Mouse (Mus musculus): ENCODE results near the gene Atf3. TPM values are rescaled to one million over a fixed set of nuclear protein-coding genes. Genes with fewer than 3 reads are reported as not detected.
A peak's percentile ranks its signal among the peaks of the same experiment; 100 is the strongest.

Gene Atf3
- polyA plus RNA-seq, 1 experiment from 2014 or later, result 1.4 TPM

DNA sequence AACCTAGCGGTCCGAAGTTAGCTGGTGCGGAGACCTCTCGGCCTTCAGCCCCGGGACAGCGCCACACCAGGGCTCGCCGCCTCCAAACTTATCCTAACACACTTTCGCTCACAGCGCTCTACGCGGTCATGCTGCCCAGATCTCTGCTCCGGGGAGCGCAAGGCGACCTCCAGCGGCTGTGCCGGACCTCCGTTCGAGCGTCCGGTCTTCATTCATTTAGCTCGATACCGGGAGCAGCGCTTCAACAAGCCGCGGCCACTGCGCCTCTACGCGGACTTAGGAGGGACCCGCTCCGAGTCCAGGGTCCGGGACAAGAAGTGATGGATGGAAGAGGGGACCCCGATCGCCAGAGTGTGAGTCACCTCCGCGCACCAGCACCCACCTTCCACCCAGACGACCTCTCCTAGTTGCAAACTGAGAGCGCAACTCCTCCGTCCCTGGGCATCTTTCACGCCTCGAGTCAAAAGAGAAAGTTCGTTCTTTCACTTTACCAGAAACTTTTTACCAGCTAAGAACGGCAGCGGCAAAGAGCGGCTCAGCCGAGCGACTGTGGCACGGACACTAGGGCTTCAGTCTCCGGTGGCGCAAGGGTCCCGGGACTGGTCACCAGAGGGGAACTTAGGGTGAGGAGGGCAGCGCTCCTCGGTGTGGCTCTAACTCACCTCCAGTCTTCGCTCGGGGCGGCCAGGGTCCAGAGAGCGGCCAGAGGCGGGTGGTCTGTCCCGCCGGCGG is 35.2 kb downstream of the Atf3 start:
- Histone ChIP-seq H3K27ac (ENCODE audit: low read depth, low read length) (no peak overlapping the region), H3K9me3 (ENCODE audit: control insufficient read depth, low read length) (no peaks in the 10 kb centered on the region), H3K36me3 (ENCODE audit: control insufficient read depth, insufficient read depth, low read length) (no peaks in the 10 kb centered on the region), H3K9ac (ENCODE audit: low read depth, low read length) (peak overlapping the region; percentile 19; the same call in 1 of the 2 replicates), H3K4me1 (replicated peaks; ENCODE audit: control insufficient read depth, insufficient read depth, low read length) (peaks cover 17% of the 10 kb centered on the region), H3K4me2 (replicated peaks; ENCODE audit: low read depth, low read length) (peak overlapping the region; percentile 94), H3K27me3 (ENCODE audit: control insufficient read depth, insufficient read depth, low read length) (peaks cover 69% of the 10 kb centered on the region), H3K4me3 (ENCODE audit: low read depth, low read length) (peak overlapping the region; percentile 45)
- peak; percentile 20; the same call in 1 of the 2 replicates for ATAC-seq (ENCODE audit: low FRiP score)
- under 1% methylated on average over 61 of the region's 61 CpGs for WGBS
- peak; percentile 70 for DNase-seq (ENCODE audit: low spot score)

DNA sequence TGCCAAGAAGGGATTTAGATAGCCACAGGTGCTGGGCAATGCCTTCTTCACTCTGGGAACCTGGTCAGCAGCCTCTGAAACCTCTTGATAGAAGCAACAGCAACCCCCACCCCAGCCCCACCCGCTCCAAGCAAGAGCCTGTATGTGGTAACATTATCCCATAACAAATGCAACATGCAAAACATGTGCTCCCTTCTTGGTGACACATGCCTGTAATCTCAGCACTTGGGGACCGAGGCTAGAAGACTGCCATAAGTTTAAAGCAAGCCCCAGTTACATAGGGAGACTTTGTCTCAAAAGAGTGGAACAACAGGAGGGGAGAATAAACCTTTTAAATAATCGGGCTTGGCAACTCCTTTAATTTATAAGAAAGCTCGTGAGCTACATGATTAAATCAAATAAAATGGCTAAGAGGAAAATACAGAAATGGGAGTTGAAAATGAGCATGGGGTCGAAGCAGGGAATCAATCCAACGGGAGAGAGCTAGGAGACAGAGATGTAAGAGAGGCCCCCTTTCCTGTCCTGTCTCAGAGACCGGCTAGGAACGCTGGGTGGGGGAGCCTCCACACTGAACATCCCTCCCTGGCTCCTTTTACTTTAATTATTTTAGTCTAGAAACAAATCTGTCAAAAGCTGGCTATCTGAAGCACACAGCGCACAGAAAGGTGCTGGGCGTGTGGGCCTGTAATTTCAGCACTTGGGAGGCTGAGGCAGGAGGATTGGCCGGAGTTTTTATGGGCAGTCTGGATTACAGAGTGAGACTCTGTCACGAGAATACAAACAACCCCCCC is 36.2 kb downstream of the Atf3 start:
- H3K27ac ChIP-seq (ENCODE audit: low read depth, low read length), result no peak overlapping the region
- H3K27me3 ChIP-seq (ENCODE audit: control insufficient read depth, insufficient read depth, low read length), result peaks cover 60% of the 10 kb centered on the region
- H3K4me1 ChIP-seq (replicated peaks; ENCODE audit: control insufficient read depth, insufficient read depth, low read length), result peaks cover 17% of the 10 kb centered on the region
- H3K9ac ChIP-seq (ENCODE audit: low read depth, low read length), result no peak overlapping the region
- no peaks in the 10 kb centered on the region for H3K36me3 ChIP-seq (ENCODE audit: control insufficient read depth, insufficient read depth, low read length)
- no peak overlapping the region for H3K4me3 ChIP-seq (ENCODE audit: low read depth, low read length)
- DNase-seq (ENCODE audit: low spot score), result no peak
- H3K4me2 ChIP-seq (replicated peaks; ENCODE audit: low read depth, low read length), result peak overlapping the region; percentile 94; the same call in 1 of the 2 replicates
- no peak for ATAC-seq (ENCODE audit: low FRiP score)
- H3K9me3 ChIP-seq (ENCODE audit: control insufficient read depth, low read length), result no peaks in the 10 kb centered on the region
- 45% methylated on average over 12 of the region's 12 CpGs for WGBS

DNA sequence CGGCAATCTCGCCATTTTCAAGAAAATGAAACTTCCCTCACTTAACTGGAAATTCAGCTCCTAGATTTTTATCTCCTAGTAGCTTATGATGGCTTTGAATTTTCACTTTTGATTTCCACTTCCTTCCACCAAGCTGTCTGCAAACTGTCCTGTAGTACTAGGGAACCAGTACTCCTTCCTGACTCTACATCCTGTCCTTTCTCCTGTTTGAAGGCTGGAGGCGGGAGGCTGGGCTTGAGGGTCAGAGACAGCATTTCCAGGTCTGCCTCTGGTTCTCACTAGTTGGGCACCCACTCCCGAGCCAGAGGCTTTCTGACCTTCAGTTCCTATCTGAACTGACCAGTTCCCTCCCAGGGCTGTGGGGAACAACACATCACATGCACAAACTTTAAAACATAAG is 37.4 kb downstream of the Atf3 start:
- Histone ChIP-seq H3K36me3 (ENCODE audit: control insufficient read depth, insufficient read depth, low read length) (no peaks in the 10 kb centered on the region), H3K4me3 (ENCODE audit: low read depth, low read length) (no peak overlapping the region), H3K4me2 (replicated peaks; ENCODE audit: low read depth, low read length) (no peak overlapping the region), H3K4me1 (replicated peaks; ENCODE audit: control insufficient read depth, insufficient read depth, low read length) (peaks cover 10% of the 10 kb centered on the region), H3K27ac (ENCODE audit: low read depth, low read length) (no peak overlapping the region), H3K9me3 (ENCODE audit: control insufficient read depth, low read length) (no peaks in the 10 kb centered on the region), H3K27me3 (ENCODE audit: control insufficient read depth, insufficient read depth, low read length) (peaks cover 47% of the 10 kb centered on the region), H3K9ac (ENCODE audit: low read depth, low read length) (no peak overlapping the region)
- ATAC-seq (ENCODE audit: low FRiP score) (no peak), DNase-seq (ENCODE audit: low spot score) (no peak)
- 68% methylated on average over 4 of the region's 4 CpGs for WGBS

DNA sequence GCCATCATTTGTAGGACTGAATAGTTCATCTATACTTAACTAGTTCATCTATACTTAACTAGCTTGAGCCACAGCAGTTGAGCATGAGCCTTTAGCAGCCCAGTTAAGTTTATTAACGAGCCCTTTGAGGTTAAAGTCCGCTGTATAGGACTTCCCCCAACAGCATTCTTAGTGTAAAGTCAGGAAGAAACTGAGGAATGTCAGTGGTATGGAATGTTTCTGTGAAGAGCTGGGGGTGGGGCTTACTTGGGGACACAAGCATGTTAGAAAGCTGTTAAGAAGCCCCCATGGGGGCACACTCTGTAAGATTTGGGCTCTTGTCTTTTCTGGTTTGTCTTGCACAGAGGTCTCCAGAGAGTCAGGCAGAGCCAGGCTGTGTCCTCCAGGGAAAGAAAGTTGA is 38.0 kb downstream of the Atf3 start:
- no peaks in the 10 kb centered on the region for H3K36me3 ChIP-seq (ENCODE audit: control insufficient read depth, insufficient read depth, low read length)
- peaks cover 42% of the 10 kb centered on the region for H3K27me3 ChIP-seq (ENCODE audit: control insufficient read depth, insufficient read depth, low read length)
- DNase-seq (ENCODE audit: low spot score), result no peak
- no peak for ATAC-seq (ENCODE audit: low FRiP score)
- no peak overlapping the region for H3K4me2 ChIP-seq (replicated peaks; ENCODE audit: low read depth, low read length)
- H3K27ac ChIP-seq (ENCODE audit: low read depth, low read length), result no peak overlapping the region
- no peak overlapping the region for H3K9ac ChIP-seq (ENCODE audit: low read depth, low read length)
- WGBS, result 40% methylated on average over 2 of the region's 2 CpGs
- no peaks in the 10 kb centered on the region for H3K9me3 ChIP-seq (ENCODE audit: control insufficient read depth, low read length)
- H3K4me1 ChIP-seq (replicated peaks; ENCODE audit: control insufficient read depth, insufficient read depth, low read length), result peaks cover 9% of the 10 kb centered on the region
- no peak overlapping the region for H3K4me3 ChIP-seq (ENCODE audit: low read depth, low read length)

DNA sequence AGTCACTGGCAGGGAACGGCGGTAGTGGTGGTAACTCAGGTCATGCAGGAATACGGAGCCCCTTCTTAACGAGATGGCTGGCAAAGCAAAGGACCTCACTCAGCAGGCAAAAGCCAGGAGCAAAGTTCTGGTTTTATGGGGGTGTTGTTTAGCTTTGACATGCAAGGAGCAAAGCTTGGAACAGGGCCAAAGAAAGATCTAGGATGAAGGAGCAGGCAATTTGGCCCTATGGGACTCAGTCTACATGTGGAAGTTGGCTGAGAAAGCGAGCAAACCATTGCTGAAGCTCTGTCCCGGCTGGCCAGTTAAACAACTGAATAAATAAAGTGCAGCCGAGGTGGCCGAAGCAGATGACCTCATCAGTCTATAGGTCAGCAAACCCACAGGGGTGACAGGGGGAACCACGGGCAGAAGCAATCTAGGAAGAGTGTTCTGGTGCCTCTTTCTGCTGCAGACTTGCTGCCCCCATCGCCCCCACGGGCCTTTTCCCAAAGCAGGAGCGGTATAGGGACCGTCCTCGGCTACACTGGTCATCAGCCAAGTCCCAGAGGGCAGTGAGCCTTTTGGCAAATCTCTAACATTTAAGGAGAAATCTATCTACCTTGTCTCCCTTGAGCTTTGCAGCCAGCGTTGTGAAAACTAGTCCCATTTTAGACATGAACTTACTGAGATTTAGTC is 39.2 kb downstream of the Atf3 start:
- Histone ChIP-seq H3K4me2 (replicated peaks; ENCODE audit: low read depth, low read length) (no peak overlapping the region), H3K9ac (ENCODE audit: low read depth, low read length) (no peak overlapping the region), H3K4me3 (ENCODE audit: low read depth, low read length) (no peak overlapping the region), H3K36me3 (ENCODE audit: control insufficient read depth, insufficient read depth, low read length) (no peaks in the 10 kb centered on the region), H3K4me1 (replicated peaks; ENCODE audit: control insufficient read depth, insufficient read depth, low read length) (peaks cover 3% of the 10 kb centered on the region), H3K9me3 (ENCODE audit: control insufficient read depth, low read length) (no peaks in the 10 kb centered on the region), H3K27ac (ENCODE audit: low read depth, low read length) (no peak overlapping the region), H3K27me3 (ENCODE audit: control insufficient read depth, insufficient read depth, low read length) (peaks cover 32% of the 10 kb centered on the region)
- ATAC-seq (ENCODE audit: low FRiP score) (no peak), DNase-seq (ENCODE audit: low spot score) (peak; percentile 21)
- WGBS, result 34% methylated on average over 15 of the region's 15 CpGs

DNA sequence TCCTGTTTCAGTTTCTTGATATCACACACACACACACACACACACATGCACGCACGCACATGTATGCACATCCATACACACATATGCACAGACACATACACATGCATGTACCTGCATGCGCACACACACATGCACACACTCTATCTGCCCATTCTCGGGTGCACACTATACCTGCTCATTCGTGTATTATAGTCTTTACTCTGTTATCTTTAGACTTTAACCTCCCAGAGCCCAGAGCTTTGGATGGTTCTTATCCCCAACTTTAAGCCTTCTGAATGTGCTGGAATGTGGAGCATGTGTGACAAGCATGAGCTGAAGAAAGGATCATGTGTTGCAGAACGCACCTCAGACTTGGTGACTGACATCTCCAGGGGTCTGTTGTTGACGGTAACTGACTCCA is 41.0 kb downstream of the Atf3 start:
- Histone ChIP-seq H3K27me3 (ENCODE audit: control insufficient read depth, insufficient read depth, low read length) (peaks cover 19% of the 10 kb centered on the region), H3K4me2 (replicated peaks; ENCODE audit: low read depth, low read length) (no peak overlapping the region), H3K9me3 (ENCODE audit: control insufficient read depth, low read length) (no peaks in the 10 kb centered on the region), H3K36me3 (ENCODE audit: control insufficient read depth, insufficient read depth, low read length) (no peaks in the 10 kb centered on the region), H3K4me3 (ENCODE audit: low read depth, low read length) (no peak overlapping the region), H3K27ac (ENCODE audit: low read depth, low read length) (no peak overlapping the region), H3K9ac (ENCODE audit: low read depth, low read length) (no peak overlapping the region), H3K4me1 (replicated peaks; ENCODE audit: control insufficient read depth, insufficient read depth, low read length) (no peaks in the 10 kb centered on the region)
- ATAC-seq (ENCODE audit: low FRiP score) (no peak), DNase-seq (ENCODE audit: low spot score) (no peak)
- 77% methylated on average over 7 of the region's 7 CpGs for WGBS

DNA sequence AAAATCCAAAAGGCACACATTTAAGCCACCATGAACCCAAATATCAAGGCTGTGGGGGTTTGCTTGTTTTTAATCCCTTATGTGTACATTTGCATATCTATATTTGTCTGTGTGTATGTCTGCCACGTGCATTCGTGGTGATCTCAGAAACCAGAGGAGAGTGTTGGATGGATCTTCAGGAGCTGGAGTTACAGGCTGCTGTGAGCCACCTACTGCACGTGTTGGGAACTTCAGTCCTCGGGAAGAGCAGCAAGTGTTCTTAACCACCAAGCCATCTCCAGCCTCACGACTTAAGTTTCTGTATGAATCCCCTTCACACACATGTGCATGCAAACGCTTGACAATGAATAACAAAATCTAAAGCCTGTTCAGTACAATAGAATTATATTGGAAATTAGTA is 45.4 kb downstream of the Atf3 start:
- no peak for ATAC-seq (ENCODE audit: low FRiP score)
- no peaks in the 10 kb centered on the region for H3K4me1 ChIP-seq (replicated peaks; ENCODE audit: control insufficient read depth, insufficient read depth, low read length)
- no peaks in the 10 kb centered on the region for H3K27me3 ChIP-seq (ENCODE audit: control insufficient read depth, insufficient read depth, low read length)
- no peak overlapping the region for H3K4me3 ChIP-seq (ENCODE audit: low read depth, low read length)
- DNase-seq (ENCODE audit: low spot score), result peak; percentile 42
- H3K9me3 ChIP-seq (ENCODE audit: control insufficient read depth, low read length), result no peaks in the 10 kb centered on the region
- H3K36me3 ChIP-seq (ENCODE audit: control insufficient read depth, insufficient read depth, low read length), result no peaks in the 10 kb centered on the region
- H3K4me2 ChIP-seq (replicated peaks; ENCODE audit: low read depth, low read length), result no peak overlapping the region
- no peak overlapping the region for H3K27ac ChIP-seq (ENCODE audit: low read depth, low read length)
- 25% methylated on average over 6 of the region's 6 CpGs for WGBS
- no peak overlapping the region for H3K9ac ChIP-seq (ENCODE audit: low read depth, low read length)

DNA sequence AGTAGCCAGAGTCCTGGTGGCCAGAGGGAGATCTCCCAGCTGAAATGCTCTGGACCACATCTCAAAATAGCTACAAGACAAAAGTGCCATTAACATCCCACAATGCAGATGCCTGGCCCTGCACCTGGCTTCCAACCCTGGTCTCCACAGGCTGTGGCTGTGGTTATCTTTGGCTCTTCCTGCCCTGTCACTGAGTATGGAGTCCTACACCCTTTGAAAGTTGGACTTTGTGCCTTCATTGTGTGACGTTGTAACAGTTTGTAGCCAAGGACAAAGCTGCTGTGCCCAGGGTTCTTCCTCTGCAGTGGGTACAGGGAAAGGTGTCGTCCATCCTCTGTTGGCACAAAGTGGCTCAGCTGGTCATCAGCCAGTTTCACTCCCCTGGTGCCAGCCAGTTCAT is 47.4 kb downstream of the Atf3 start:
- 87% methylated on average over 2 of the region's 2 CpGs for WGBS
- H3K4me1 ChIP-seq (replicated peaks; ENCODE audit: control insufficient read depth, insufficient read depth, low read length), result no peaks in the 10 kb centered on the region
- H3K27me3 ChIP-seq (ENCODE audit: control insufficient read depth, insufficient read depth, low read length), result no peaks in the 10 kb centered on the region
- H3K36me3 ChIP-seq (ENCODE audit: control insufficient read depth, insufficient read depth, low read length), result no peaks in the 10 kb centered on the region
- ATAC-seq (ENCODE audit: low FRiP score) (no peak), DNase-seq (ENCODE audit: low spot score) (no peak)
- H3K9ac ChIP-seq (ENCODE audit: low read depth, low read length), result no peak overlapping the region
- H3K4me3 ChIP-seq (ENCODE audit: low read depth, low read length), result no peak overlapping the region
- H3K9me3 ChIP-seq (ENCODE audit: control insufficient read depth, low read length), result no peaks in the 10 kb centered on the region
- H3K27ac ChIP-seq (ENCODE audit: low read depth, low read length), result no peak overlapping the region
- H3K4me2 ChIP-seq (replicated peaks; ENCODE audit: low read depth, low read length), result no peak overlapping the region

Data from hindbrain, embryonic 11.5 days (tissue).